Mouse (Mus musculus) forebrain, embryonic 15.5 days (tissue): ENCODE results near the gene Ahnak. TPM values are rescaled to one million over a fixed set of nuclear protein-coding genes. Genes with fewer than 3 reads are reported as not detected.
A peak's percentile ranks its signal among the peaks of the same experiment; 100 is the strongest.

Experiments
- ATAC-seq: fragments of 200-750 bp; cut with Nextera tagmentation; replicated peaks from 2 replicates; pipeline ENCODE4 v1.8.0; 2017; ENCODE audit warnings: mild to moderate bottlenecking, moderate TSS enrichment, moderate library complexity
- H3K27ac ChIP-seq: fragments of 300-500 bp; sonication (generic); replicated peaks from 2 replicates; pipeline ENCODE4 v1.5.1; 2015; ENCODE audit warnings: mild to moderate bottlenecking, inconsistent platforms
- H3K27me3 ChIP-seq: fragments of 300-500 bp; sonication (generic); 2 replicates; pipeline ENCODE4 v1.6.1; 2015; ENCODE audit warnings: inconsistent platforms
- H3K36me3 ChIP-seq: fragments of 300-500 bp; sonication (generic); 2 replicates; pipeline ENCODE4 v1.6.1; 2015; ENCODE audit warnings: mild to moderate bottlenecking, inconsistent platforms
- H3K4me1 ChIP-seq: fragments of 300-500 bp; sonication (generic); 2 replicates; pipeline ENCODE4 v1.6.1; 2015; ENCODE audit warnings: inconsistent platforms
- H3K4me2 ChIP-seq: fragments of 300-500 bp; sonication (generic); replicated peaks from 2 replicates; pipeline ENCODE4 v1.6.1; 2015; ENCODE audit warnings: mild to moderate bottlenecking, inconsistent platforms
- H3K4me3 ChIP-seq: fragments of 300-500 bp; sonication (generic); 2 replicates; pipeline ENCODE4 v1.5.1; 2015; ENCODE audit warnings: mild to moderate bottlenecking, inconsistent platforms
- H3K9ac ChIP-seq: fragments of 300-500 bp; sonication (generic); replicated peaks from 2 replicates; pipeline ENCODE4 v1.6.1; 2015; ENCODE audit warnings: mild to moderate bottlenecking, inconsistent platforms
- H3K9me3 ChIP-seq: fragments of 300-500 bp; sonication (generic); 2 replicates; pipeline ENCODE4 v1.6.1; 2016; ENCODE audit warnings: inconsistent platforms
- WGBS: fragments of 180-500 bp; shearing (Covaris S2); methylation state at CpG from one replicate; pipeline ENCODE4 v1.1.7; 2015; ENCODE audit warnings: mixed read lengths; 5-methylcytosine and 5-hydroxymethylcytosine counted together
- polyA plus RNA-seq: library from polyadenylated mRNA; unstranded; fragments of >200 nt; fragmentation: Nextera tagmentation; extraction: Ambion mirVana; gene quantifications from 2 replicates; pipeline ENCODE4 v1.2.1, GENCODE M21; 2015

Gene Ahnak
- polyA plus RNA-seq, 1 experiment from 2014 or later: 3.7 TPM

DNA sequence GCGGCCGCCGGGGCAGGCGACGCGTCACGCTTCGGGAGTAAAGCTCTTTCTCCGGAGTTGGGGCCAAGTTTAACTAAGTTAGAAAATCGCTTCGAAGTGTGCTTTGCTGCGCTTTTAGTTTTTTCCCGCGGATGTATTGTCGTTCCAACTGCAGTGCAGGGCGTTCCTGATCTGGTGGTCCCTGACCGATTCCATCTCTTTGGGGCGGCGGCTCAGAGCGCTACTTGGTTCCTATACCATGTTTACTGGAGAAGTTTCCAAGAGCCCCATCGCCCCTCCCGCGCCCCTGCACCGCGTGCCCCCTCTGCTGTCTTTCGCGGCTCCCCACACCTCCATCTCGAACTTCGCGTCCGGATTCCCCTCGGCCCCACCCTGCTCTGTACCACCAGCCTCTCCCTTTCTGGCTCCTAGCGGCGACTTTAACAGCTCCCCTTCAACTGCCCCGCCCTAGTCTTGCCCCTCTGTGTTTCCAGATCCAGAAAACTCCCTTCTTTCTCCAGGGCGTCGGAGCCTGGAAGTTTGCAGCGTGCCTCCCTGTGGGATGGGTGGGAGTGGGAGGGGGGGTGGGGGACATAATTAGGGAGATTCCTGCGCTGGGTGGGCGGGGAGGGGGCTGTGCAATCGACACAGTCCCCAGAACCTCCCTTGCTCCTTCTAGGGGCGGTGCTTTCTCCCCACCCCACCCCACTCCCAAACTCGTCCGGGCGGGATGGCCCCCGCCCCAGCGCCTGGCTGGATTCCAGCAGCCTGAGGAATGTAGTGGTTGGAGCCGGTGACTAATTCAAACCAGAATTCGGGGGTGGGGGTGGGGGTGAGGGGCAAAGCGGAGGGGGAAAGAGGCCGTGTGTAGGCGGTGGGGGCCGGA, 715 bp downstream of the Ahnak start:
- peaks cover 13% of the 10 kb centered on the region for H3K27me3 ChIP-seq

DNA sequence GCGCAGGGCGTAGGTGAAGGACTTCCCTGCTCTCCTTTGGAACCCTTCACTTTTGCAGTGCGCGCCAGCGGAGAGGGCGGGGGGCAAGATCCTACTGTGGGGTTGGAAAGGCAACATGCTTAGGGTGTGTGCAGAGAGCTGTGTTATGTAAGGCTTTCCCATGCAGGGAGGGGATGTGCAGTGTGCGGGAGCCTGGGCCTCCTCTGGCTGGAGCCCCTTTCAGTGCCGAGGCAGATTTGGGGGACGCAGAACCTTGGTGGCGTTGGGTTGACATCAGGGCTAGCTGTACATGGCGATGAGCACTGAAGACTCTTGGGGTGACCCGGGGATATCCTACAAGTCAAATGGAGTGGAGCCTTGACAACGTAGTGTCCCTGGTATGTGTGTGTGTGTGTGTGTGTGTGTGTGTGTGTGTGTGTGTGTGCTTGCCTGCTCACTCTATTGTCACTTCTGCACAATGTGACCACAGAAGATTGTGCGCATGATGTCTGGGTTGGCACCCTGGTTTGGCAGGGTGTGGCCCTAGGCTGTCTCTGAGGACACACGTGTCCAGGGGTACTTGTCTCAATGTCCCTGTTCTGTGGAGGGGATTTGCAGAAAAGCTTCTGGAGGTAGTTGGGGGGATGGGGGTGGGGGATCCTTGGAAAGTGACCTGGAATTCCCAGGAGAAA, 1.5 kb downstream of the Ahnak start:
- Histone ChIP-seq H3K9me3 (no peaks in the 10 kb centered on the region), H3K4me2 (peak overlapping the region; percentile 91), H3K4me1 (peaks cover 28% of the 10 kb centered on the region), H3K27ac (no peak overlapping the region), H3K36me3 (no peaks in the 10 kb centered on the region), H3K9ac (no peak overlapping the region), H3K27me3 (peaks cover 13% of the 10 kb centered on the region), H3K4me3 (peak overlapping the region; percentile 47)
- WGBS: 17% methylated on average over 15 of the region's 15 CpGs
- ATAC-seq: peak; percentile 49

More for the DNA sequence above, 715 bp downstream of the Ahnak start:
- Histone ChIP-seq H3K4me2 (peak overlapping the region; percentile 91), H3K27ac (no peak overlapping the region), H3K4me3 (peak overlapping the region; percentile 47), H3K9me3 (no peaks in the 10 kb centered on the region), H3K9ac (peak overlapping the region; percentile 53), H3K36me3 (no peaks in the 10 kb centered on the region), H3K4me1 (peaks cover 35% of the 10 kb centered on the region)
- peak; percentile 54 for ATAC-seq
- WGBS: under 1% methylated on average over 53 of the region's 53 CpGs

DNA sequence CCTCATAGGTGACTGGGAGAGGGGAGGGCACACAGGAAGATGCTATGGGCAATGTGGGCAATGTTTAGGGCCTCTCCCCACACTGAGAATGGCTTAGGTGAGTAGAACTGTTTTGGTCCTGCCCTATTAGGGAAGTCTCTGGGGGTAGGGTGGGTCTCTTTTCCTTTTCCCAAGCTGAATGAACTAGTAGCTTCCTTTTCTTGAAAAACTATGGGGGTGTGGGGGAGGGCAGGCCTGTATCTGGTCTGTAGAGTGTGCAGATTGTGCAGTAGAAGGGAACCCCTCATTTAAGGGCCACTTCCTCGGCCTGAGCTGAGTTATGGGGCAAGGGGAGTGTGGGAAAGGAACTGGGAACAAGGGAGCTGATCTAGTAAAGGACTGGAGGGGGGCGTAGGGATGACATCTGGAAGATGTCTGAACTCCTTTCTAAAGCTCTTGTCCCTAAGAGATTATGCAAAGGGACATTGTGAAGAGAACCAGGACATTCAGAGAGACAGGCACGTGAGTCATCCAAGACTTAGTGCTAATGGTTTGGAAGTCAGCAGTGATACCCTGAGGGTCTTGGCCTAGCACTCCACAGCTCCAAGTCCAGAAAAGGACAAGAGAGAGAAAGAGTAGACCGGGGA, 2.3 kb downstream of the Ahnak start:
- WGBS: 80% methylated on average over 4 of the region's 4 CpGs
- no peak overlapping the region for H3K4me2 ChIP-seq

DNA sequence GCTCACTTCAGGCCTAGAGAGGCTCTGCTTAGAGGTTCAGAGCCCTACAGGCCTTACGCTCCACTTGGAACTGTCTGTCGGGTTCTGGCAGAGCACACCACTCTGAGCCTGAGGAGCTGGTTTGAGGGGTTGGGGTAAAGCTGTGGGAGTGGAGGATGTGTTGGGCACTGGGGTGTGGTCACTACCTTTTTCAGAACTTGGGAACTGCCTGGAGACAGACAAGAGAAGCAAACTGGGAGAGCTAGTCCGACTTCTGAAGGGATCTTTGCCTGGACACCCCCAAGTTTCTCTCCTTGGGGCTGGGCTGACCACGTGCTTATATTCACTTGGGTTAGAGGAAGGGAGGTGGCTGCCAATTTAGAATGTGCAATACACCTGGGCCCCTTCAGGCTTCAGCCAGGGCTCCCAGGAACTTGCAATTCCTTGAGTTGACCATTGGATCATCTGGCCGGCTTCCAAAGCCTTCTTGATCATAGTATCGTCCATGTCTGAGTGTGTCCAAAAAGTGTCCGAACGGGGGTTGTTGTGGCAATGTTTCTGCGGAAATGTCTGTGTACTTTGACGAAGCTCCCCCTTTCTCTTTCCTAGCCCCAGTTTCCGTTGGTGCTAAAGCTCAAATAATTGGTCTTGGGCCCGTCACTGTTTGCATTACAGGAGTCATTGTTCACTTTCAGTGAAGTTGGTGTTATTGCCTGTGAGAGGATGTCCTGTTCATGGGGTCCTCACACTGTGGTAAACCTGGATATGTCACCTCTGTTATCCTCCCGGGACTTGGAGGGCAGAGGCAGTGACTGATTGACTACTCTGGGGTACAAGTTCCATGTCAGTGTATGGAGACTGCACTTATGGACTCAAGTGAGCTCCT, 3.0 kb downstream of the Ahnak start:
- Histone ChIP-seq H3K9ac (no peak overlapping the region), H3K4me3 (no peak overlapping the region), H3K36me3 (no peaks in the 10 kb centered on the region), H3K27me3 (peaks cover 13% of the 10 kb centered on the region), H3K9me3 (no peaks in the 10 kb centered on the region), H3K4me2 (no peak overlapping the region), H3K4me1 (peaks cover 28% of the 10 kb centered on the region), H3K27ac (no peak overlapping the region)
- ATAC-seq: no peak
- WGBS: 82% methylated on average over 13 of the region's 13 CpGs

More for the DNA sequence above, 2.3 kb downstream of the Ahnak start:
- no peak overlapping the region for H3K4me3 ChIP-seq
- H3K4me1 ChIP-seq: peaks cover 28% of the 10 kb centered on the region
- H3K9me3 ChIP-seq: no peaks in the 10 kb centered on the region
- peaks cover 13% of the 10 kb centered on the region for H3K27me3 ChIP-seq
- no peak overlapping the region for H3K9ac ChIP-seq
- no peak overlapping the region for H3K27ac ChIP-seq
- no peaks in the 10 kb centered on the region for H3K36me3 ChIP-seq
- ATAC-seq: no peak

DNA sequence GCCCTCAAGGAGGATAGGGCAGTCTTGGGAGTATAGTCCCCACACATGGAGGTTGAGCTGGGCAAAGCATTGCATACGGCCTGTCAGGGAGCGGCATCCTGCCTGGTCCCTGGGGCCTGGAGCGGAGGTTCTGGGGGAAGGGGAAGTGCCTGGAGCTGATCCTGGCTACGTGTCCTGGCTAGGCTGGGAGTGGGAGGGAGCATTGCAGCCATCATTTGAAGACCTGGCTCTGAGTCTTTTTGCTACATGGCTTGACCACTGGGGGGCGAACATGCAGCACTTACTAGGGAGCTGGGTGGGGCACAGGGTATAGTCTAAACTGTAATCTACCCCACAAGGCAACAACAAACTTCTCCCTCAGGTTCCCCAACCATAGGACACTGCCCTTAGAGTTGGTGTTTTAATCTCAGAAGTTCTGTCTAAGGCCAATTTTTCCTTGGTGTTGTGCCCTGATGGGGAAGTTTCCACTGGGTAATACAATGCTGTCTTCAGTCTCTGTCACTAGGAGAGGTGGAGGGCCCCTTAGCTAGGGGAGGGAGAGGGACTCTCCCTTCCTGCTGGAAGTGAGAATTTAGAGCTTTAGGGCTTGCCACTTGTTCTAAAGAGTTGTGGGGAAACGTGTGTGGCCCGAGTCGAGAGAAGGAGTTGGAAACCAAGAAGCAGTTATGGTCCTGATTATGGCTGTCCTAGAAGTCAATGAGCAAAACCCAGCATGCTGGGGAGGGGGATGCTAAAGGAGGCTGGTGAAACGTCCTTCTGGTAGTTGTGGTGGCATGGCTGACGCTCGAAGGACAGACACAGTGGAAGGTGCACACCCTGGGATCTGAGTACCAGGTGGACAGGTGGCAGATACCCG, 3.9 kb downstream of the Ahnak start:
- no peak for ATAC-seq
- peaks cover 10% of the 10 kb centered on the region for H3K27me3 ChIP-seq
- no peak overlapping the region for H3K4me3 ChIP-seq
- H3K36me3 ChIP-seq: no peaks in the 10 kb centered on the region
- H3K9ac ChIP-seq: no peak overlapping the region
- no peak overlapping the region for H3K27ac ChIP-seq
- H3K4me2 ChIP-seq: no peak overlapping the region
- no peaks in the 10 kb centered on the region for H3K9me3 ChIP-seq
- peaks cover 34% of the 10 kb centered on the region for H3K4me1 ChIP-seq
- WGBS: 37% methylated on average over 12 of the region's 12 CpGs

DNA sequence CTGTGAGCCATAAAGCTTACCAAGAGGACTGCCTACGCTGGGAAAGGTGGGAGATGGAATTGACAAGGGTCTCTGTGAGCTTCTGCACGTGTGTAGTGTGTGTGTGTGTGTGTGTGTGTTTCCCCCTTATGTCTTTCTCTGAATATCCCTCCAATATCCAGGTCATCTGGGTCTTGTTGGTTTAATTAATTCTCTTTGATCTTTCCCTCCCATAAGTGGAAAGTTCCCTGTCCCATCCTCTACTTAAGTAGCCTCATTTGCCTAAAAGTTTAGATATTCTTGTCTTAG, 4.5 kb downstream of the Ahnak start:
- no peak overlapping the region for H3K27ac ChIP-seq
- ATAC-seq: no peak
- H3K9me3 ChIP-seq: no peaks in the 10 kb centered on the region
- H3K4me2 ChIP-seq: no peak overlapping the region
- no peaks in the 10 kb centered on the region for H3K36me3 ChIP-seq
- H3K9ac ChIP-seq: no peak overlapping the region
- 54% methylated on average over 2 of the region's 2 CpGs for WGBS
- no peak overlapping the region for H3K4me3 ChIP-seq
- H3K4me1 ChIP-seq: peaks cover 33% of the 10 kb centered on the region
- peaks cover 7% of the 10 kb centered on the region for H3K27me3 ChIP-seq

DNA sequence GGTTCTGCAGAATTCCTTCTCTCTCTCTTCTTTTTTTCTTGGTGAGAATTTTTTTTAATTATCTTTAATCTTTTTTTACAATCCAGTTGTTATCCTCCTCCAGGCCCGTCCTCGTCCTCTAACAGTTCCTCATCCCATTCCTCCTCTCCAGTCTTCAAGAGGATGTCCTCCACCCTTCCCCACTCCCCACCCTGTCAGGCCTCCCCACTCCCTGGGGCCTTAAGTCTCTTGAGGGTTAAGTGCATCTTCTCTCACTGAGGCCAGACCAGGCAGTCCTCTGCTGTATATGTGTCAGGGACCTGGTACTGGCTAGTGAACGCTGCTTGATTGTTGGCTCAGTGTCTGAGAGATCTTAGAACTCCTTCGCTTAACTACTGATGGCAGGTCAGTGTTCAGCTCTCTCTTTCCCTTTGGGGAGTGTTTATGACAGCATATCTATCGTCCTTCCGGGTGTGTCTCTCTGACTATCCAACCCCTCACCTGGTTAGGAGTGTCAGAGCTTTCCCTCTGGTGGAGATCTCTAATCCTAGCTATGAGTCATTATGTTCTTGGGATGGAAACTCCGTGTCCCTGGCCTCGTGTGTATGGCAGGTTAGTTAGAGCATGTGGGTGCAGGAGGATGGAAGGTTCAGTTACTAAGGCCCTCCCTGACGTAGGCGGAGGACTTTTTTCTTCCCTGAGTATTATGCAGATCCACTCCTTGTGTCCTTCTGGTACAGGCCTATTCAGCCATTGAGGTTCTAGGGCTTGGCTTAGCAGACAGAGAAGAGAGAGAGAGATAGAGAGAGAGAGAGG, 5.9 kb downstream of the Ahnak start:
- Histone ChIP-seq H3K4me2 (no peak overlapping the region), H3K9me3 (no peaks in the 10 kb centered on the region), H3K4me3 (no peak overlapping the region), H3K9ac (no peak overlapping the region), H3K27me3 (no peaks in the 10 kb centered on the region; the same call in 1 of the 2 replicates), H3K36me3 (no peaks in the 10 kb centered on the region), H3K4me1 (peaks cover 18% of the 10 kb centered on the region), H3K27ac (no peak overlapping the region)
- 83% methylated on average over 10 of the region's 10 CpGs for WGBS
- no peak for ATAC-seq

DNA sequence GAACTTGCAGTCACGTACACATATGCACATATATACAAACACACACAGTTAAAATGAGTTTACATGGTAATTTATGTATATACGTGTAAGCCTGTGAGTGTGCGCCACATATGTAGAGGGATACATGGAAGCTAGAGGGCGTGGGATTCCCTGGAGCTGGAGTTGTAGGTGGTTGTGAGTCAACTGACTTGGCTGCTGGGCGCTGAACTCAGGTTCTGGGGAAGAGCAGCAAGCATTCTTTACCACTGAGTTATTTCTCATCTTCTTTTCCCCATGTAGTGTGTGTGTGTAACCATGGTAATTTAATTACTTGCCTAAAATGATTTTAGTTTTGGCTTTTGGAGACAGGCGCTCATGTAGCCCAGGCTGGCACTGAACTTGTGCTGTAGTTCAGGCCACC, 7.5 kb downstream of the Ahnak start:
- ATAC-seq: no peak
- H3K4me3 ChIP-seq: no peak overlapping the region
- H3K4me2 ChIP-seq: no peak overlapping the region
- peaks cover 10% of the 10 kb centered on the region for H3K4me1 ChIP-seq
- no peaks in the 10 kb centered on the region for H3K36me3 ChIP-seq
- no peaks in the 10 kb centered on the region for H3K9me3 ChIP-seq
- 93% methylated on average over 6 of the region's 6 CpGs for WGBS
- H3K9ac ChIP-seq: no peak overlapping the region
- H3K27ac ChIP-seq: no peak overlapping the region
- H3K27me3 ChIP-seq: no peaks in the 10 kb centered on the region

DNA sequence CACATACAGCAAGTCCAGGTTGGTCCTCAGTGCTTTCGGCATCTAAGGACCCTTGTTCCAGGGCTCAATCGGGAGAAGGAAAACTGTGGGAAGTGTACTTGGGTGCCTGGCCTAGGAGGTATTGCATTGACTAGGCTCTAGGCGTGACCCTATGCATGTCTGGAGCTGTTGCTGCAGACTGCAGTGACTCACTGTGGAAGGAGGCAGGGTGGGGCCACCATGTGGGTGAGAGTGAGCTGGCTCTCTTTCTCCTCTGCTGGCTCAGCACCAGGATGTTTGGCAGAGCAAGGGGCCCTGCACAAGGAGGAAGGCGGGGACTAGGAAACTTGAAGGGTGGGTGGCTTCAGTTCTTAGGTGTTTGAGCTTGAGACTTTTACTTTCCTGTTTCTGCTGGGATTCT, 8.5 kb downstream of the Ahnak start:
- H3K4me2 ChIP-seq: no peak overlapping the region
- ATAC-seq: peak; percentile 76
- H3K9ac ChIP-seq: no peak overlapping the region
- H3K9me3 ChIP-seq: no peaks in the 10 kb centered on the region
- H3K36me3 ChIP-seq: no peaks in the 10 kb centered on the region
- H3K4me1 ChIP-seq: peaks cover 10% of the 10 kb centered on the region
- H3K27ac ChIP-seq: no peak overlapping the region
- H3K4me3 ChIP-seq: no peak overlapping the region
- H3K27me3 ChIP-seq: no peaks in the 10 kb centered on the region
- 62% methylated on average over 4 of the region's 4 CpGs for WGBS

DNA sequence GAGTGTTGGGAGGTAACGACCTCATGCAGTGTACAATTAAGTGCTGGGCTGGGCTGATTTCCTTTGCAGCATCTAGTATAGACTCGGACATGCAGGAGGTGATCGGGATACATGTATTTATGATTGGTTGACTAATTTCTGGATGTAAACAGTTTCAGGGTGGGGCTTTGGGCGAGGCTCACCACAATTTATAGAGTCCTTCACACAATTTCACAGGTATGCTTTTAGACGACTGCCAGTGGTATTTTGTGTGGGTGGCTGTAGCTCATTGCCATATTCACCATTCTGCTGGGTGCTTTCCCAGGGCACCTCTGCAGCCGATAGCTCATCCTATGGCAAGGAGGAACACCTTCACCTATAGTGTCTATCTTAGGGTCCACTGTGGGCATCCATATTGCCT, 9.5 kb downstream of the Ahnak start:
- WGBS: 75% methylated on average over 6 of the region's 6 CpGs
- Histone ChIP-seq H3K36me3 (no peaks in the 10 kb centered on the region), H3K4me1 (peaks cover 10% of the 10 kb centered on the region), H3K9me3 (no peaks in the 10 kb centered on the region), H3K4me2 (no peak overlapping the region), H3K27ac (no peak overlapping the region), H3K9ac (no peak overlapping the region), H3K4me3 (no peak overlapping the region), H3K27me3 (no peaks in the 10 kb centered on the region)
- no peak for ATAC-seq
